Mouse (Mus musculus) thymus, postnatal 4 days (tissue): ENCODE measurements at regions not wholly inside any gene's neighbourhood (a gene's known extent, or its start where the extent isn't known, plus 50 kb on each side); places are given as distances from the start of the nearest gene placed in this dataset.

Experiments used
- DNase-seq: peaks from one replicate; pipeline ENCODE4 v3.0.0; 2021

GRCm38 (mm10) chr1:186572651-186573050 is 133.1 kb downstream of the Tgfb2 start:
- no peak for DNase-seq

GRCm38 (mm10) chr1:186572092-186572491 is 133.7 kb downstream of the Tgfb2 start:
- no peak for DNase-seq

- DNase-seq: no peak
Observed at GRCm38 (mm10) chr1:186568496-186568895, 137.3 kb downstream of the Tgfb2 start.

GRCm38 (mm10) chr1:186568076-186568475 is 137.7 kb downstream of the Tgfb2 start:
- no peak for DNase-seq

- DNase-seq: no peak
Observed at GRCm38 (mm10) chr1:186567136-186567826, 138.5 kb downstream of the Tgfb2 start.

- DNase-seq: no peak
Observed at GRCm38 (mm10) chr1:186562027-186562426, 143.8 kb downstream of the Tgfb2 start.

- no peak for DNase-seq
Observed at GRCm38 (mm10) chr1:186555441-186555975, 150.3 kb downstream of the Tgfb2 start.

- DNase-seq: no peak
Observed at GRCm38 (mm10) chr1:186554520-186555010, 151.2 kb downstream of the Tgfb2 start.

- DNase-seq: no peak
Observed at GRCm38 (mm10) chr1:186552689-186553088, 153.1 kb downstream of the Tgfb2 start.

- DNase-seq: peak; percentile 54
Observed at GRCm38 (mm10) chr1:186550265-186550885, 155.4 kb downstream of the Tgfb2 start.

- DNase-seq: no peak
Observed at GRCm38 (mm10) chr1:186549207-186549606, 156.6 kb downstream of the Tgfb2 start.

GRCm38 (mm10) chr1:186546386-186547185 is 159.2 kb downstream of the Tgfb2 start:
- DNase-seq: no peak

GRCm38 (mm10) chr1:186540070-186540469 is 165.7 kb downstream of the Tgfb2 start:
- no peak for DNase-seq

- DNase-seq: no peak
Observed at GRCm38 (mm10) chr1:186538233-186538632, 167.6 kb downstream of the Tgfb2 start.

GRCm38 (mm10) chr1:186515976-186516375 is 189.8 kb downstream of the Tgfb2 start:
- DNase-seq: no peak

- DNase-seq: no peak
Observed at GRCm38 (mm10) chr1:186515071-186515470, 190.7 kb downstream of the Tgfb2 start.

- DNase-seq: no peak
Observed at GRCm38 (mm10) chr1:186513861-186514260, 191.9 kb downstream of the Tgfb2 start.

GRCm38 (mm10) chr1:186510531-186510930 is 195.3 kb downstream of the Tgfb2 start:
- DNase-seq: no peak

GRCm38 (mm10) chr1:186508358-186508757 is 197.4 kb downstream of the Tgfb2 start:
- no peak for DNase-seq

- DNase-seq: no peak
Observed at GRCm38 (mm10) chr1:186507956-186508355, 197.8 kb downstream of the Tgfb2 start.

- DNase-seq: no peak
Observed at GRCm38 (mm10) chr1:186506517-186506916, 199.3 kb downstream of the Tgfb2 start.

GRCm38 (mm10) chr1:186505912-186506311 is 199.9 kb downstream of the Tgfb2 start:
- DNase-seq: no peak

- DNase-seq: no peak
Observed at GRCm38 (mm10) chr1:186505051-186505711, 200.6 kb downstream of the Tgfb2 start.
